Mouse (Mus musculus): Measurements from ENCODE around the gene Atp13a4. TPM values are rescaled to one million over a fixed set of nuclear protein-coding genes. Genes with fewer than 3 reads are reported as not detected.
A peak's percentile ranks its signal among the peaks of the same experiment; 100 is the strongest.

The Atp13a4 gene
- not detected in 2 replicates for polyA plus RNA-seq (2015; fragmentation: Nextera tagmentation; extraction: Ambion mirVana)

DNA sequence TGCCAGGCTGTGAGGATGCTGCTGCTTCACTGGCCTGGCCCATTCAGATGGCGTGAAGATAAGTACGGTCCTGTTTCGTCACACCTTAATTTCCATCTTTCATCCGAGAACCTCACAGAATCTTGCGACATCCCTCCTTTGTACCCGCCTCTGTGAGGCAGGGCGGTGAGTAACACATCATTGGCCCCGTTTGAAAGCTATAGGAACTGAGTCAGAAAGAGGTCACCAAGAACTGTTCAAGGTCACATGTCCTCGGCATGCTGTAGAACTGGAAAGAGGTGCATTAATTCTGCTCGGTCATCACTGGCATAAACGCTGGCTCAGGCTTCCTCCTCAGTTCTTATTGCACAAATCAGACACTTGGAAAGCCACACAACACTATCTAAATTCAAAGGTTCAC, at the start of gene Atp13a4:
TSS of gene Atp13a4 (minus strand) at position 36 of the 400 bp plus-strand sequence.
- Histone ChIP-seq H3K9ac (no peak within 1 kb of the TSS), H3K9me3 (replicated peaks) (no peaks in the 10 kb centered on the region), H3K4me3 (replicated peaks) (no peak within 1 kb of the TSS), H3K4me2 (no peak within 1 kb of the TSS), H3K27ac (no peak within 1 kb of the TSS), H3K4me1 (replicated peaks) (no peaks in the 10 kb centered on the region), H3K27me3 (no peaks in the 10 kb centered on the region), H3K36me3 (no peaks in the 10 kb centered on the region)
- ATAC-seq (ENCODE audit: low read depth) (no peak), DNase-seq (no peak)
- WGBS (ENCODE audit: insufficient replicate concordance): 60% methylated on average over 11 of the region's 11 CpGs

DNA sequence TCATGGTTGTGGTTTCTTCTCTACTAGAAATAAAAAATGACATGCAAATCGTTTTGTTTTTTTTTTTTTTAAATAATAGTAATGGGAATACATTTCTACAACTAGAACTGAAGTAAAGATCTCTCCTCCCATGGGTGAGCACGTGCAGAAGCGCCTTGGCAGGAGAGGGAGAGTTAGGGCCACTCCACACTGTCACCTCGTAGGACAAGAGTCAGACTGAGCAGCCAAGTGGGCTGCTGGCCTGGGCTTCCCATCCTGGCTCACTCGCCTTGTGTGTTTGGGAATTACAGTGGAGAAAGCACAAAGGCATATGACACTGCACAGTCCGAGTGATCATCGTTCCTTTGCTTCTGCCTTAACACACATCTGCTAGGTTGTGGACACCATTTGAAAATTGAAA, 47.5 kb upstream of the Atp13a4 start:
- Histone ChIP-seq H3K4me2 (no peak overlapping the region), H3K27ac (no peak overlapping the region), H3K27me3 (no peaks in the 10 kb centered on the region), H3K9ac (no peak overlapping the region), H3K4me1 (replicated peaks) (no peaks in the 10 kb centered on the region), H3K9me3 (replicated peaks) (no peaks in the 10 kb centered on the region), H3K36me3 (peaks cover 55% of the 10 kb centered on the region), H3K4me3 (replicated peaks) (no peak overlapping the region)
- WGBS (ENCODE audit: insufficient replicate concordance): 69% methylated on average over 7 of the region's 7 CpGs
- DNase-seq (no peak), ATAC-seq (ENCODE audit: low read depth) (no peak)

DNA sequence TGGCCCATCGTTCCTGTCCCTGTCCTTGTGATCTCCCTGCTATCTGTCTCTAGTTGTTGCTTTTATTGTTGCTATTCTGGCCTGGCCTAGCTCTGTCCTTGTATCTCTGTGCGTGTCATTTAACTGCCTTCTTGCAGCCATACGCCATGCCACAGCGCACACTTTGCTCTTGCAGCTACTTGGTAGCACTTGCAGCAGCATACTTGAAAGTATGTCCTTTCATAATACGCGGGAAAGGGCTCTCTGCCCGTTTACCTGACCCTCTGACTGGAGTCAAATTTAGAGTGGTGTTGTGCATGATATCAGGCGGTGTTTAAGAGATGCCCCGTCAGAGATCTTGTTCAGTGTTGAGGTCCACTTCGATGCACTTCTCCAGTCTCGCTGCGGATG, 35.1 kb upstream of the Atp13a4 start:
- Histone ChIP-seq H3K36me3 (peaks cover under 1% of the 10 kb centered on the region; the same call in 1 of the 2 replicates), H3K27ac (peak overlapping the region; percentile 43; the same call in 1 of the 2 replicates), H3K4me1 (replicated peaks) (peaks cover 9% of the 10 kb centered on the region), H3K9ac (peak overlapping the region; percentile 95), H3K4me3 (replicated peaks) (peak overlapping the region; percentile 93), H3K4me2 (peak overlapping the region; percentile 79), H3K9me3 (replicated peaks) (no peaks in the 10 kb centered on the region), H3K27me3 (no peaks in the 10 kb centered on the region)
- peak; percentile 17; the same call in 1 of the 2 replicates for ATAC-seq (ENCODE audit: low read depth)
- DNase-seq: no peak
- 6% methylated on average over 12 of the region's 12 CpGs for WGBS (ENCODE audit: insufficient replicate concordance)

DNA sequence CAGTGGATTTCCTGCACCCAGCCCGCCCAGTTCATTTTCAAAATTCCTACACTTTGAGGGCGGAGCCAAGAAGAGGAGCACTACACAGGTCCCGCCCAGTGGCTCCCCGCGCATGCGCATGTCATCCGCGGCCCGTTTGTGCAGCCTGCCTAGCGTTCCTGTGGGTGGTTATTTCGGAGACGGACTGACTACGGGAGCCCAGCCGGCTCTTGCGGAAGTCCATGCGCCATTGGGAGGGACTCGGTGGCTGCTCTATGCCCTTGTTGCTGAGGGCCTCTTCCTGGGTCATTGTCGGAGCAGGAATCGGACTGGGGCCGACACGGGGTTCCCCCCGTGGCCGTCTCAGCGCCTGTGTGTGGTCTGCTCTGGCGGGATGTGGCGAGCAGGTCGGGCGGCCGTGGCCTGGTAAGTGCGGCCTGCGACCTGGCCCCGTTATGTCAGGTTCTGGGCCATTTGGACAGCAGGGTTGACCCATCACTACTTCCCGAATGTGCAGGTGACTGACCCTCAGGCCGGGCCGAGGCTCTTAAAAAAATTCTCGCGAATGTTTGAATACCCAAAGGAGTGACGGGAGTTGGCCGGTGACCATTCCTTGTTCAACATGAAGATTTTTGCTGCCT, 34.6 kb upstream of the Atp13a4 start, which contains the start of gene Opa1:
TSS of gene Opa1 (plus strand) at position 168 of the 620 bp plus-strand sequence.
- H3K9me3 ChIP-seq (replicated peaks): no peaks in the 10 kb centered on the region
- peak; percentile 99 for ATAC-seq (ENCODE audit: low read depth)
- H3K27me3 ChIP-seq: no peaks in the 10 kb centered on the region
- peak; percentile 93 for DNase-seq
- H3K4me1 ChIP-seq (replicated peaks): peaks cover 9% of the 10 kb centered on the region
- H3K27ac ChIP-seq: peak within 1 kb of the TSS; percentile 43; the same call in 1 of the 2 replicates
- H3K4me2 ChIP-seq: peak within 1 kb of the TSS; percentile 79
- H3K4me3 ChIP-seq (replicated peaks): peak within 1 kb of the TSS; percentile 93
- under 1% methylated on average over 39 of the region's 39 CpGs for WGBS (ENCODE audit: insufficient replicate concordance)
- H3K9ac ChIP-seq: peak within 1 kb of the TSS; percentile 95
- no peaks in the 10 kb centered on the region for H3K36me3 ChIP-seq

DNA sequence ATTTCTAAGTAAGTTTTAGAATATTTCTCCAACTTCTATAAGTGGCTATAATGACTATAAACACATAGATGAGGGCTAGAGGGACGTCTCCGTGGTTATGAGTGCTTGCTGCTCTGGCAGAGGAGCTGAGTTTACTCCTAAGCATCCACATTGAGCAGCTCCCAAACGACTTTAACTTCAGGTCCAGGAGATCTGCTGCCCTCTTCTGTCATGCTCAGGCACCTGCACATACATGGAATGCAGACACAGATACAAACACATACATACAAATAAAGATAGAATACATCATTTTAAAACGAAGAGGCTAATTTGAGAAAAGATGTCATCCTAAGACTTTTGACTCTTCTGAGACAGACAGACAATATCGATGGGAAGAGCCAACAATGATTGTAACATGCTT, 31.0 kb upstream of the Atp13a4 start:
- Histone ChIP-seq H3K4me1 (replicated peaks) (peaks cover 8% of the 10 kb centered on the region), H3K9me3 (replicated peaks) (no peaks in the 10 kb centered on the region), H3K36me3 (no peaks in the 10 kb centered on the region), H3K9ac (no peak overlapping the region), H3K4me3 (replicated peaks) (no peak overlapping the region), H3K27me3 (0 out of 2 replicates have a peak, but pooled peaks cover 3% of the 10 kb centered on the region), H3K27ac (no peak overlapping the region), H3K4me2 (no peak overlapping the region)
- no peak for ATAC-seq (ENCODE audit: low read depth)
- 8% methylated on average over 5 of the region's 5 CpGs for WGBS (ENCODE audit: insufficient replicate concordance)
- no peak for DNase-seq

DNA sequence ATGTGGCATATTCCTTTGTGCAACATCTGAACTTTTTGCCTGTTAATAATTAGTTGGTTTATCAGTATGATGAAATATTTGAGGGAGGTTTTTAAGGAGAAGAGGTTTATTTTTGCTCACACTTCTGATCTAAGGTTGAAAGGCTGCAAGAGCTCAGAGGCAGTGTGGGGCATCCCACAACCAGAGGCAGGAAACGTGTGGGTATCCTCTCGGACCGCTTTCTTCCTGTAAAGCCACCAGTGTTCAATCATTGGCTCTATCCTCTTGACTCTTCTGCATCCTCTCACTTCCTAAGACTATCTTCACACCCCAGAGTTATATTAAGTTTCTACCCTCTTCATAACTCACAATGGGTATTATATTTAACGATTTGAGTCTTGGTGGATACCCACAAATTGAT, 29.3 kb upstream of the Atp13a4 start:
- H3K36me3 ChIP-seq: no peaks in the 10 kb centered on the region
- ATAC-seq (ENCODE audit: low read depth) (no peak), DNase-seq (no peak)
- no peaks in the 10 kb centered on the region for H3K9me3 ChIP-seq (replicated peaks)
- 0 out of 2 replicates have a peak, but pooled peaks cover 3% of the 10 kb centered on the region for H3K27me3 ChIP-seq
- H3K9ac ChIP-seq: no peak overlapping the region
- H3K27ac ChIP-seq: no peak overlapping the region
- no peak overlapping the region for H3K4me2 ChIP-seq
- 7% methylated on average over 4 of the region's 4 CpGs for WGBS (ENCODE audit: insufficient replicate concordance)
- H3K4me1 ChIP-seq (replicated peaks): 0 out of 2 replicates have a peak, but pooled peaks cover 2% of the 10 kb centered on the region
- H3K4me3 ChIP-seq (replicated peaks): no peak overlapping the region

DNA sequence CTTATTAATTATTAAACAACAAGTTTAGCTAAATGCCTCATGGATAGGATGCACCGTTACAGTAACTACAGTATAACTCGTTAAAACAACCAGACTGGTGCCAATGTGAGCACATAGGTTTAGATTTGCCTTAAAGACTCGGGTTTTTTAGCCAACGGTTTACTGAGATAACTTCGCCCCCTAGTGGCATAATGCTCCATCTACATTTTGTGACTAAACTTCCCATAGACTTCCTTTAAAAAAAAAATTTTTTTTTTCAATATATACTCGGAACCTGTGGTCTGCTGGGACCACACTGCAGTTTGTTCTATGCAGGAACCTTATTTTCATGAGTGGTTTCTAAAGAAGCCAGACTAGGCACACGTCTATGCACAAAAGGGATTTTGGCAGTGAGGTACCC, 16.2 kb upstream of the Atp13a4 start:
- Histone ChIP-seq H3K4me1 (replicated peaks) (no peaks in the 10 kb centered on the region), H3K4me3 (replicated peaks) (no peak overlapping the region), H3K27me3 (no peaks in the 10 kb centered on the region), H3K9ac (no peak overlapping the region), H3K9me3 (replicated peaks) (no peaks in the 10 kb centered on the region), H3K27ac (no peak overlapping the region), H3K36me3 (no peaks in the 10 kb centered on the region), H3K4me2 (no peak overlapping the region)
- DNase-seq (no peak), ATAC-seq (ENCODE audit: low read depth) (no peak)
- 4% methylated on average over 7 of the region's 7 CpGs for WGBS (ENCODE audit: insufficient replicate concordance)

DNA sequence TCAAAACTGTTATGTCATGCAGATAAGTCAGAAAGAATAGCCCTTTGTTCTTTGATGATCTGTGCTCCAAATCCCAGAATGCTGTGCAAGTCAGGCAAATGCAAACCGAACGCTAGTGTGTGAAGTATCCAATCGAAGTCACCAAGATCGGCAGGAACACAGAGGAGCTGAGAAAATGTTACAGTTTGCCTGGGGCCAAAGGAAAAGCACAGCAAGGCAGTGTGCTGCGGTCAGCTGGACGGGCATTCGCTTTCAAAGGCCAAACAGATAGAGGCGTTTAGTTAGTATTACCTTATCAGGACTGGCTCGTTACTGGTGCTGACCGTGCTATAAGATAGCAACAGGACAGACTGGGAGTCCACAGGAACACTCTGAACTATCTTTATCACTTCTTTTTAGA, 15.8 kb upstream of the Atp13a4 start:
- Histone ChIP-seq H3K27me3 (no peaks in the 10 kb centered on the region), H3K36me3 (no peaks in the 10 kb centered on the region), H3K27ac (no peak overlapping the region), H3K4me3 (replicated peaks) (no peak overlapping the region), H3K4me1 (replicated peaks) (no peaks in the 10 kb centered on the region), H3K4me2 (no peak overlapping the region), H3K9me3 (replicated peaks) (no peaks in the 10 kb centered on the region), H3K9ac (no peak overlapping the region)
- no peak for DNase-seq
- no peak for ATAC-seq (ENCODE audit: low read depth)
- WGBS (ENCODE audit: insufficient replicate concordance): 30% methylated on average over 10 of the region's 10 CpGs

DNA sequence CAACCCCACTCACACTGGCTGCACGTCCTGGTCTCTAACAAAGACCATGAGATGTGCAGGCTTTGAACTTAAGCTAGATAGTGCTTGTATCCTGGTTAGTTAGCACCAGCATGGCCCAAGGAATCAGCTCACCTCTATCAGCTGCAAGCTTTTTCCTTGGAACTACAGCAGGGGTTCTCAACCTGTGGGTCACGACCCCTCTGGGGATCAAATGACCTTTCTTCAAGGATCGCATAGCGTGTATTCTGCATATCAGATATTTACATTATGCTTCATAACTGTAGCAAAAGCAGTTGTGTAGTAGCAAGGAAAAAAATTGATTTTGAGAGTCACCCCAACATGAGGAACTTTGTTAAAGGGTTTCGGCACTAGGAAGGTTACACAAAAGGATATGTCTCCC, 15.0 kb upstream of the Atp13a4 start:
- Histone ChIP-seq H3K27ac (no peak overlapping the region), H3K9ac (no peak overlapping the region), H3K4me2 (no peak overlapping the region), H3K4me1 (replicated peaks) (no peaks in the 10 kb centered on the region), H3K27me3 (no peaks in the 10 kb centered on the region), H3K36me3 (no peaks in the 10 kb centered on the region), H3K9me3 (replicated peaks) (no peaks in the 10 kb centered on the region), H3K4me3 (replicated peaks) (no peak overlapping the region)
- WGBS (ENCODE audit: insufficient replicate concordance): 71% methylated on average over 5 of the region's 5 CpGs
- DNase-seq (no peak), ATAC-seq (ENCODE audit: low read depth) (no peak)

DNA sequence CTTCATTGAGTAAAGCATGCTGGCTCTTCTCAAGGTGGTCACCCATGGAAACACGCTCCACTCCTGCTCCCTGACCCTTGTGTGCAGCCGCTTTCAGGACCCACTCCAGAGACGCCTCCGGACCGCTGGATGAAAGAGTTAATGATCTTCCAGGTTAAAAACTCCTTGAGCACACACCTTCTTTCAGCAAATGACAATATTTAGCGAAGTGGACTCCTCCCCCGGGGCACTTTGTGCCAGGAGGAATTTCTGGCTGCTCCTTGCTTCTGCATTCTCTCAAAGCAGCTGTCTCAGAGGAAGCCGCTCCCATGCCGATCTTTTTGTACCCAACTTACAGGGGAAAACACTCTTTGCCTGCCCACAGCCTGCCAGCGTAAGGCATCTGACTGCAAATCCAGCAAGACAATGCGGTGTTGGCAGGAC, 3.4 kb downstream of the Atp13a4 start:
- no peak overlapping the region for H3K4me2 ChIP-seq
- no peaks in the 10 kb centered on the region for H3K27me3 ChIP-seq

DNA sequence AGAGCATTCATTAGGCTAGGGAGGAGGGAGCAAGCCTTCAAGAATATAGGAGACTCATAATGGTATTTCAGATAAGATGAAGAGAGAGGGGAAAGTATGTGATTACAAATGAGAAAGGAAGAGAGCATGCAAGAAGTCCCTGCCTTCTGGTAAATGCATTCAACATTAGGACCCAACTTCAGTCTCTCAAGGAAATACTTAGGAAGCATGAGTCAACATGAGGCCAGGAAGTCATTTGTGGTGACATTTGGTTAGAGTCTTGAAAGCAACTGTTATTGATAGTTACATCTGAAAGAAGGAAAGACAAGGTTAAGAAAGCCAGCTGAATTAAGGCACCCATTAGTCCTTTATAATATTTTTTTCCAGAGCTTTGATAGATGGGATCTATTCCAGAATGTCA, 4.8 kb downstream of the Atp13a4 start:
- H3K4me2 ChIP-seq: no peak overlapping the region
- H3K9me3 ChIP-seq (replicated peaks): no peaks in the 10 kb centered on the region
- ATAC-seq (ENCODE audit: low read depth) (no peak), DNase-seq (no peak)
- H3K4me3 ChIP-seq (replicated peaks): no peak overlapping the region
- H3K27ac ChIP-seq: no peak overlapping the region
- H3K9ac ChIP-seq: no peak overlapping the region
- no peaks in the 10 kb centered on the region for H3K36me3 ChIP-seq
- no peaks in the 10 kb centered on the region for H3K27me3 ChIP-seq
- H3K4me1 ChIP-seq (replicated peaks): no peaks in the 10 kb centered on the region

More for the DNA sequence above, 3.4 kb downstream of the Atp13a4 start:
- WGBS (ENCODE audit: insufficient replicate concordance): 63% methylated on average over 11 of the region's 11 CpGs
- Histone ChIP-seq H3K4me3 (replicated peaks) (no peak overlapping the region), H3K27ac (no peak overlapping the region), H3K9me3 (replicated peaks) (no peaks in the 10 kb centered on the region), H3K36me3 (no peaks in the 10 kb centered on the region), H3K9ac (no peak overlapping the region), H3K4me1 (replicated peaks) (no peaks in the 10 kb centered on the region)
- no peak for ATAC-seq (ENCODE audit: low read depth)
- DNase-seq: no peak
